Mouse (Mus musculus) liver, embryonic 14.5 days (tissue): Measurements from ENCODE around the gene Snx18. TPM values are rescaled to one million over a fixed set of nuclear protein-coding genes. Genes with fewer than 3 reads are reported as not detected.

Experiments used
- ATAC-seq: fragments of 200-750 bp; cut with Nextera tagmentation; 2 replicates; pipeline ENCODE4 v1.8.0; 2017; ENCODE audit warnings: moderate number of reproducible peaks, mild to moderate bottlenecking, moderate library complexity; ENCODE audit not compliant: insufficient read depth
- DNase-seq, 3 experiments: peaks; one replicate each; pipeline ENCODE4 v3.0.0-alpha.2; 2012 to 2013; ENCODE audit warnings: low read depth in 3 of 3, low spot score in 3 of 3
- H3K27ac ChIP-seq: fragments of 300-500 bp; sonication (generic); 2 replicates; pipeline ENCODE4 v1.5.1; 2014; ENCODE audit warnings: moderate library complexity, mild to moderate bottlenecking, control low read depth, inconsistent platforms
- H3K27me3 ChIP-seq: fragments of 300-500 bp; sonication (generic); 2 replicates; pipeline ENCODE4 v1.6.1; 2014; ENCODE audit warnings: mild to moderate bottlenecking, low read length, moderate library complexity; ENCODE audit not compliant: control insufficient read depth, insufficient read depth
- H3K36me3 ChIP-seq: fragments of 300-500 bp; sonication (generic); replicated peaks from 2 replicates; pipeline ENCODE4 v1.6.1; 2014; ENCODE audit warnings: low read depth; ENCODE audit not compliant: control insufficient read depth, insufficient read depth
- H3K4me1 ChIP-seq, 2 experiments: fragments of 200-500 bp in 1 of 2; fragments of 300-500 bp in 1 of 2; sonication (generic) in 1 of 2; replicated peaks; 2 replicates each; pipeline ENCODE4 v1.6.1; 2012 to 2014; ENCODE audit warnings: antibody characterized with exemption in 1 of 2, inconsistent platforms in 1 of 2, low read length in 1 of 2; ENCODE audit not compliant: control insufficient read depth in 2 of 2, insufficient read depth in 2 of 2
- H3K4me2 ChIP-seq: fragments of 300-500 bp; sonication (generic); 2 replicates; pipeline ENCODE4 v1.6.1; 2014; ENCODE audit warnings: low read depth, mild to moderate bottlenecking, control low read depth, moderate library complexity
- H3K4me3 ChIP-seq, 2 experiments: fragments of 200-500 bp in 1 of 2; fragments of 300-500 bp in 1 of 2; sonication (generic) in 1 of 2; 2 replicates each; pipeline ENCODE4 v1.5.1; 2012 to 2014; ENCODE audit warnings: low read depth in 2 of 2, low read length in 2 of 2, mild to moderate bottlenecking in 2 of 2, control low read depth in 1 of 2, inconsistent platforms in 1 of 2, moderate library complexity in 1 of 2; ENCODE audit not compliant: insufficient read depth in 1 of 2
- H3K9ac ChIP-seq: fragments of 300-500 bp; sonication (generic); replicated peaks from 2 replicates; pipeline ENCODE4 v1.6.1; 2014; ENCODE audit warnings: mild to moderate bottlenecking, control low read depth, moderate library complexity
- H3K9me3 ChIP-seq: fragments of 300-500 bp; sonication (generic); 2 replicates; pipeline ENCODE4 v1.6.1; 2016; ENCODE audit warnings: low read length, mixed read lengths; ENCODE audit not compliant: control insufficient read depth
- CTCF ChIP-seq: IDR thresholded peaks from 2 replicates; pipeline ENCODE4 v1.5.1; 2016; ENCODE audit warnings: antibody characterized with exemption, low read depth, control low read depth
- EP300 ChIP-seq: IDR thresholded peaks from 2 replicates; pipeline ENCODE4 v1.6.1; 2016; ENCODE audit warnings: antibody characterized with exemption, low read depth
- WGBS: fragments of 180-500 bp; shearing (Covaris S2); extraction: QIAGEN DNeasy Blood & Tissue Kit; methylation state at CpG from one replicate; pipeline ENCODE4 v1.1.7; 2014; ENCODE audit not compliant: insufficient replicate concordance; 5-methylcytosine and 5-hydroxymethylcytosine counted together
- polyA plus RNA-seq, 2 experiments: library from polyadenylated mRNA; depleted of rRNA in 1 of 2; stranded (reverse) in 1 of 2; unstranded in 1 of 2; fragments of >200 nt; fragmentation: Nextera tagmentation in 1 of 2; extraction: Ambion mirVana in 1 of 2; gene quantifications; 2 replicates each; pipeline versions ENCODE4 v1.2.1 to v1.2.3; 2012 to 2014

Snx18 gene
- polyA plus RNA-seq, 2 experiments: 3.8 to 5.9 TPM

GRCm38 (mm10) chr13:113597616-113598015 lies 20.7 kb downstream of the Snx18 start:
- no peak for TF ChIP-seq CTCF
- no peak for TF ChIP-seq EP300
- Histone ChIP-seq H3K27me3 (no peaks in the 10 kb centered on the region), H3K27ac (no peak overlapping the region), H3K9ac (no peak overlapping the region), H3K4me3 (no peak overlapping the region), H3K36me3 (peaks cover 3% of the 10 kb centered on the region), H3K4me1 (peaks cover 0 to 22% of the 10 kb centered on the region in 2 experiments; a peak in 2 of 4 replicates), H3K4me2 (no peak overlapping the region), H3K9me3 (no peaks in the 10 kb centered on the region)
- 72% methylated on average over 10 of the region's 10 CpGs for WGBS
- ATAC-seq (no peak), DNase-seq (no peak)

GRCm38 (mm10) chr13:113596821-113597541 lies 21.4 kb downstream of the Snx18 start:
- WGBS: 72% methylated on average over 13 of the region's 13 CpGs
- DNase-seq: no peak
- Histone ChIP-seq H3K4me3 (no peak overlapping the region), H3K9me3 (no peaks in the 10 kb centered on the region), H3K36me3 (peaks cover 3% of the 10 kb centered on the region), H3K27ac (no peak overlapping the region), H3K4me1 (peaks cover 0 to 17% of the 10 kb centered on the region in 2 experiments; a peak in 2 of 4 replicates), H3K27me3 (no peaks in the 10 kb centered on the region), H3K9ac (no peak overlapping the region), H3K4me2 (no peak overlapping the region)
- ATAC-seq: no peak
- TF ChIP-seq EP300 (no peak), CTCF (no peak)

- H3K4me2 ChIP-seq: no peak overlapping the region
- H3K4me3 ChIP-seq: no peak overlapping the region
- no peak for TF ChIP-seq EP300
- no peak for TF ChIP-seq CTCF
- ATAC-seq (no peak), DNase-seq (no peak)
- no peaks in the 10 kb centered on the region for H3K9me3 ChIP-seq
- peaks cover 3% of the 10 kb centered on the region for H3K36me3 ChIP-seq
- no peaks in the 10 kb centered on the region for H3K27me3 ChIP-seq
- H3K4me1 ChIP-seq: peaks cover 0 to 11% of the 10 kb centered on the region in 2 experiments; a peak in 2 of 4 replicates
- no peak overlapping the region for H3K27ac ChIP-seq
- no peak overlapping the region for H3K9ac ChIP-seq
- WGBS: 66% methylated on average over 8 of the region's 8 CpGs
Observed at GRCm38 (mm10) chr13:113595987-113596386, 22.4 kb downstream of the Snx18 start.

- no peak overlapping the region for H3K4me2 ChIP-seq
- TF ChIP-seq EP300: no peak
- no peak for TF ChIP-seq CTCF
- H3K36me3 ChIP-seq: peaks cover 3% of the 10 kb centered on the region
- DNase-seq: no peak
- H3K4me3 ChIP-seq: no peak overlapping the region
- no peaks in the 10 kb centered on the region for H3K9me3 ChIP-seq
- WGBS: 69% methylated on average over 8 of the region's 8 CpGs
- no peak overlapping the region for H3K27ac ChIP-seq
- peaks cover 0 to 11% of the 10 kb centered on the region in 2 experiments; a peak in 2 of 4 replicates for H3K4me1 ChIP-seq
- no peak overlapping the region for H3K9ac ChIP-seq
- H3K27me3 ChIP-seq: no peaks in the 10 kb centered on the region
- no peak for ATAC-seq
Observed at GRCm38 (mm10) chr13:113595219-113595618, 23.1 kb downstream of the Snx18 start.

GRCm38 (mm10) chr13:113594361-113594760 lies 24.0 kb downstream of the Snx18 start:
- ATAC-seq (no peak), DNase-seq (no peak)
- H3K27me3 ChIP-seq: no peaks in the 10 kb centered on the region
- no peak overlapping the region for H3K4me2 ChIP-seq
- 82% methylated on average over 12 of the region's 12 CpGs for WGBS
- peaks cover 3% of the 10 kb centered on the region for H3K36me3 ChIP-seq
- H3K4me3 ChIP-seq: no peak overlapping the region
- peaks cover 0 to 11% of the 10 kb centered on the region in 2 experiments; a peak in 2 of 4 replicates for H3K4me1 ChIP-seq
- H3K9ac ChIP-seq: no peak overlapping the region
- no peak for TF ChIP-seq EP300
- no peak for TF ChIP-seq CTCF
- no peak overlapping the region for H3K27ac ChIP-seq
- H3K9me3 ChIP-seq: no peaks in the 10 kb centered on the region
